Mouse (Mus musculus) pancreas, adult 10 weeks (tissue): ENCODE data around the gene Tceal3. TPM values are rescaled to one million over a fixed set of nuclear protein-coding genes. Genes with fewer than 3 reads are reported as not detected.

Source experiments
- polyA plus RNA-seq: library from polyadenylated mRNA; stranded (reverse); fragments of 350-450 nt; fragmentation: Illumina TruSeq; extraction: RNeasy Lipid Tissue Mini Kit (QIAGEN cat#74804); gene quantifications from one replicate; pipeline ENCODE4 v1.2.3, GENCODE M21; 2015; ENCODE audit warnings: low read depth, low replicate concordance; ENCODE audit not compliant: insufficient read depth

The Tceal3 gene
- 4.4 TPM for polyA plus RNA-seq

GRCm38 (mm10) chrX:136590199-136590896 is at the start of gene Tceal3:
Tceal3 (plus strand) TSS chrX:136590842.

GRCm38 (mm10) chrX:136543956-136544355 is 46.7 kb upstream of the Tceal3 start, which contains the start of gene Kir3dl2:
Kir3dl2 (minus strand) TSS chrX:136544056.

GRCm38 (mm10) chrX:136707446-136708167 is 117.0 kb downstream of the Tceal3 start, which contains the start of gene Tceal1:
Tceal1 (plus strand) TSS chrX:136707982.

Other genes starting within 250 kb of the Tceal3 start
- not detected for gene Kir3dl1, start 72.8 kb upstream of the Tceal3 start, polyA plus RNA-seq
- gene Kir3dl2, start 46.8 kb upstream of the Tceal3 start, polyA plus RNA-seq = not detected
- gene Tceal1, start 117.1 kb downstream of the Tceal3 start, polyA plus RNA-seq = 1.6 TPM
- 81.2 TPM for gene Morf4l2, start 152.8 kb downstream of the Tceal3 start, polyA plus RNA-seq
- gene Glra4, start 189.3 kb downstream of the Tceal3 start, polyA plus RNA-seq = not detected
- gene Plp1, start 231.8 kb downstream of the Tceal3 start, polyA plus RNA-seq = 3.3 TPM